Mouse (Mus musculus) ES-E14 (cell line): ENCODE results near the gene Stxbp6. TPM values are rescaled to one million over a fixed set of nuclear protein-coding genes. Genes with fewer than 3 reads are reported as not detected.

Experiments used
- DNase-seq: peaks from one replicate; pipeline ENCODE4 v3.0.0-alpha.2; 2013; ENCODE audit warnings: low read depth, low spot score
- H3K27ac ChIP-seq: 2 replicates; pipeline ENCODE4 v1.5.1; 2012; ENCODE audit warnings: low read depth, mild to moderate bottlenecking, low read length, moderate library complexity, mixed read lengths; ENCODE audit not compliant: poor library complexity, insufficient read depth, severe bottlenecking
- H3K36me3 ChIP-seq: 2 replicates; pipeline ENCODE4 v1.6.1; 2012; ENCODE audit warnings: mild to moderate bottlenecking, low read length, moderate library complexity, mixed read lengths; ENCODE audit not compliant: control insufficient read depth, poor library complexity, insufficient read depth, severe bottlenecking
- H3K4me1 ChIP-seq, 2 experiments: fragments of 150-350 bp in 1 of 2; sonication (generic) in 1 of 2; 2 replicates each; pipeline ENCODE4 v1.6.1; 2012; ENCODE audit warnings: low read length in 2 of 2, mild to moderate bottlenecking in 1 of 2, mixed read lengths in 1 of 2; ENCODE audit not compliant: control insufficient read depth in 2 of 2, insufficient read depth in 2 of 2, poor library complexity in 1 of 2
- H3K4me3 ChIP-seq, 2 experiments: fragments of 150-350 bp in 1 of 2; sonication (generic) in 1 of 2; 2 replicates each; pipeline ENCODE4 v1.5.1; 2012; ENCODE audit warnings: low read length in 2 of 2, low read depth in 1 of 2, mild to moderate bottlenecking in 1 of 2, mixed read lengths in 1 of 2; ENCODE audit not compliant: insufficient read depth in 1 of 2, poor library complexity in 1 of 2, severe bottlenecking in 1 of 2
- H3K9ac ChIP-seq: 2 replicates; pipeline ENCODE4 v1.6.1; 2012; ENCODE audit warnings: low read depth, mild to moderate bottlenecking, low read length, mixed read lengths; ENCODE audit not compliant: poor library complexity, insufficient read depth, severe bottlenecking
- H3K9me3 ChIP-seq: fragments of 150-350 bp; sonication (generic); 2 replicates; pipeline ENCODE4 v1.6.1; 2012; ENCODE audit warnings: low read depth, mild to moderate bottlenecking, low read length; ENCODE audit not compliant: control insufficient read depth, insufficient read depth
- CHD2 ChIP-seq: IDR thresholded peaks from 2 replicates; pipeline ENCODE4 v1.6.1; 2014; ENCODE audit warnings: mild to moderate bottlenecking, low read depth, low read length, inconsistent platforms
- HCFC1 ChIP-seq: IDR thresholded peaks from 2 replicates; pipeline ENCODE4 v1.6.1; 2012; ENCODE audit warnings: low read length, inconsistent platforms, borderline replicate concordance; ENCODE audit not compliant: insufficient read depth
- MAFK ChIP-seq: IDR thresholded peaks from 2 replicates; pipeline ENCODE4 v1.6.1; 2014; ENCODE audit warnings: mild to moderate bottlenecking, low read depth, low read length, inconsistent platforms; ENCODE audit not compliant: insufficient read depth
- ZC3H11A ChIP-seq: IDR thresholded peaks from 2 replicates; pipeline ENCODE4 v1.6.1; 2012; ENCODE audit warnings: low read depth, mild to moderate bottlenecking, inconsistent platforms, low read length, borderline replicate concordance
- ZNF384 ChIP-seq: IDR thresholded peaks from 2 replicates; pipeline ENCODE4 v1.6.1; 2012; ENCODE audit warnings: low read depth, low read length, inconsistent platforms
- in situ Hi-C, 2 experiments: fragments of 600-800 bp; cut with MboI; formaldehyde crosslinking; loops; one replicate each; pipeline ENCODE4 v1.15.1; 2025; ENCODE audit warnings: low sequenced_read_pairs in 2 of 2, inconsistent platforms in 1 of 2; ENCODE audit not compliant: unreplicated experiment in 2 of 2
- total RNA-seq: library from RNA; depleted of rRNA; stranded (reverse); fragments of 300-350 nt; gene quantifications from 2 replicates; pipeline ENCODE4 v1.2.3, GENCODE M21; 2012

Gene Stxbp6
- total RNA-seq, 1 experiment = 0.76 TPM

DNA sequence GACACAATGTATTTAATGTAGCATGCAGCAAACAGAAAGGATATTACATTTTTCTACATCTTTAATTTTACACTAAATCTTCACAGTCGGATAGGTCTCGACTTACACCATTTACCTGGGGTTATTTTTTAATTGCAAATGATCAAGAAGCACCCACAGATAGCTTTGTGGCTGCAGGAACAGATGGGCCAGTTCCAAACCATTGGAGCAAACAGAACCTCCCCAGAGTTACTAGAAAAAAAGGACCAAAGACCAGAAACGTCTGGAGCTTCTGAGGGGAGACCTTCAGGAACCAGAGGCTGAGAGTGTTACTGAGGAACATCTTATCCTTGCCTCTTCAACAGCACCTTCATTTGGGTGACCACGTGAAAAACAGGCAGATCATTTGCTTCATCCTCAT lies 85.5 kb downstream of the Stxbp6 start:
- no peak overlapping the region for H3K27ac ChIP-seq
- H3K4me3 ChIP-seq = no peak overlapping the region
- no peaks in the 10 kb centered on the region for H3K9me3 ChIP-seq
- no peaks in the 10 kb centered on the region for H3K36me3 ChIP-seq
- H3K9ac ChIP-seq = no peak overlapping the region
- in situ Hi-C loops = no loop called here
- no peaks in the 10 kb centered on the region for H3K4me1 ChIP-seq
- no peak for DNase-seq
- TF ChIP-seq MAFK = no peak
- TF ChIP-seq CHD2 = no peak
- no peak for TF ChIP-seq ZNF384
- TF ChIP-seq ZC3H11A = no peak
- TF ChIP-seq HCFC1 = no peak

DNA sequence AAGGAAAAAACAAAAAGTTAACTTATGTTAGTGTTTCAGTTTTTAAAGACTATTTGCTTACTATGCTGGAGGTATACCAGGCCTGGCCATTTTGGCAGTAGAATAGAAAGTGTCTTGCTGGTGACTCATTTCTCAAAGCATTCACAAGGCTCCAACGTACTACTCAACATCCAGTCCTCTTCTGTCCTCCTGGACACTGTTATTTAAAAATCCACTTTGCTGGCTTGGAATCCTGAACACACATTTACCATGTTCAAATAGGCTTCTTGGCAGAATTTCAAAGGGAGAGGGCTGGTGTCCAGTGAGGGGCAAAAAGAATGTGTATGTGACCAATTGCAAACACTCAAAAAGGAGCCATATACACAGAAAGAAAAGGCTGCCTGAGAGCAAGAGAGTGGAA lies 86.7 kb downstream of the Stxbp6 start:
- Histone ChIP-seq H3K4me3 (no peak overlapping the region), H3K9me3 (no peaks in the 10 kb centered on the region), H3K27ac (no peak overlapping the region), H3K36me3 (no peaks in the 10 kb centered on the region), H3K4me1 (no peaks in the 10 kb centered on the region), H3K9ac (no peak overlapping the region)
- DNase-seq = no peak
- TF ChIP-seq ZC3H11A (no peak), MAFK (no peak), CHD2 (no peak), HCFC1 (no peak), ZNF384 (no peak)
- in situ Hi-C loops = no loop called here

DNA sequence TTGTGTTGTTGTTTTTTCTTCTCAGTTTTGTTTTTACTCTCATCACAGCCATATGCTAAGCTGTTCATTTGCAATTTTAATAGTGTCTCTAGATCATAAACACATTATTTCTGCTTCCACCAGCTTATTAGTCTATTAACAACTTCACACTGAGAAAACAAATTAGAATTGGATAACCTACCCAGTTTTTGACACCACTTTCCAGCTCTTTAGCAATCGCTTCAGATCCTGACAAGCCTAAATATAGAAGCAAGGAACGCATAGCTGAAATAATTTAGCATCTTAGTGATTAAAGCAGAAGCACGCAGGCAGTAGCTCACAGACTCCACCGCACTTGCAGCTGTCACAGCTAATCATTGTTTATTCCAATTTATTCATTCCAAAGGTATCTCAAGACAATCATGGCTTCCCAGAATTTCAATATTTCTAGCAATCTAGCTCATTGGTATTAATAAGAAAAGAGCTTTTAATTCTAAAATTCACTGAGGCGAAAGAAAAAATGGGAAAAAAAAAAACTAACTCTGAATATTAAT lies 95.1 kb downstream of the Stxbp6 start:
- no peak overlapping the region for H3K4me3 ChIP-seq
- no peaks in the 10 kb centered on the region for H3K9me3 ChIP-seq
- no peak for DNase-seq
- H3K36me3 ChIP-seq = no peaks in the 10 kb centered on the region
- no peak overlapping the region for H3K27ac ChIP-seq
- H3K4me1 ChIP-seq = no peaks in the 10 kb centered on the region
- in situ Hi-C loops = no loop called here
- TF ChIP-seq HCFC1 (no peak), ZNF384 (no peak), MAFK (no peak), ZC3H11A (no peak), CHD2 (no peak)
- H3K9ac ChIP-seq = no peak overlapping the region

DNA sequence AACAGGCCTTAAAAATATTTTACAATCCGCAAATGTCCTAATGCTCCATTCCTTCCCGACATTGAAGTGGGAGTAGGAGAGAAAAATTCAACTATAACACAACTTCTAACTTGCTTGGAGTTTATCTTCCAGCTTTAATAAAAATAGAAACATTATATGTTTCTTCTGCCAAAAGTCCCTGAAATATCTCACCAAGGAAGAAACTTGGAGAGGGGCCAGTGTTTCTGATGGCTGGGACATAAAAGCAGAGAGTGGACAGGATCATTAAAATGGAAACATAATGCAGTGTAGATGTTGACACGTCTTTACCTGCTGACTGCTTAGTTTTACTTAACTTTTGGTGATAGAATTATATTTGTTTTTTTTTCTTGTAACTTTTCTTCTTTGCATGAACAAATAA lies 99.2 kb downstream of the Stxbp6 start:
- no peak for DNase-seq
- H3K9me3 ChIP-seq = no peaks in the 10 kb centered on the region
- H3K36me3 ChIP-seq = no peaks in the 10 kb centered on the region
- no peak overlapping the region for H3K9ac ChIP-seq
- no peaks in the 10 kb centered on the region for H3K4me1 ChIP-seq
- H3K27ac ChIP-seq = no peak overlapping the region
- TF ChIP-seq HCFC1 (no peak), ZC3H11A (no peak), ZNF384 (no peak), MAFK (no peak), CHD2 (no peak)
- in situ Hi-C loops = no loop called here
- no peak overlapping the region for H3K4me3 ChIP-seq

DNA sequence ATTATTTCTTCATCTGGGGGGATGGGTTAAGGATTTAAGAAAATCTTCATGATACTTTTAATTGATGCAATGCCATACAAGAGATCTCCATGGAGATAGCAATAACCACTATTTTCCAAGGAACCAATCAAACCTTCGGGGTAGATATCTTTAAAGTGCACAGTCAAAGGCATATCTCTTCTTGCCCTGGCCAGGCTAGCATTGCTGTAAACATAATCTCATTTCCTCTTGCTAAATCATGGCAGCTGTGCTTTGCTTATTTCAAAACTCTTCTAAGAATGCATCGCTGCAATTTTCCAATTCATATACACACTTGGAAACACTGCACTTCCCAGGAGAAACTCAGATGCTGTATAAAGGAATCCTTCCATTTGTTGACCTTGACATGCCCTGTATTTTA lies 103.0 kb downstream of the Stxbp6 start:
- no peak overlapping the region for H3K27ac ChIP-seq
- H3K36me3 ChIP-seq = no peaks in the 10 kb centered on the region
- no peak for DNase-seq
- no peaks in the 10 kb centered on the region for H3K4me1 ChIP-seq
- in situ Hi-C loops = no loop called here
- no peaks in the 10 kb centered on the region for H3K9me3 ChIP-seq
- TF ChIP-seq MAFK (no peak), CHD2 (no peak), ZC3H11A (no peak), HCFC1 (no peak), ZNF384 (no peak)
- no peak overlapping the region for H3K9ac ChIP-seq
- no peak overlapping the region for H3K4me3 ChIP-seq
